Mouse (Mus musculus) midbrain, embryonic 12.5 days (tissue): ENCODE measurements around the gene Coro1c. TPM values are rescaled to one million over a fixed set of nuclear protein-coding genes. Genes with fewer than 3 reads are reported as not detected.

ENCODE experiments used
- ATAC-seq: fragments of 200-750 bp; cut with Nextera tagmentation; 2 replicates; pipeline ENCODE4 v1.8.0; 2017; ENCODE audit warnings: low read depth, moderate TSS enrichment, moderate library complexity; ENCODE audit not compliant: low FRiP score
- H3K27ac ChIP-seq: fragments of 300-500 bp; sonication (generic); replicated peaks from 2 replicates; pipeline ENCODE4 v1.5.1; 2016; ENCODE audit warnings: mild to moderate bottlenecking
- H3K27me3 ChIP-seq: fragments of 300-500 bp; sonication (generic); 2 replicates; pipeline ENCODE4 v1.6.1; 2016; ENCODE audit warnings: mild to moderate bottlenecking
- H3K36me3 ChIP-seq: fragments of 300-500 bp; sonication (generic); 2 replicates; pipeline ENCODE4 v1.6.1; 2016
- H3K4me1 ChIP-seq: fragments of 300-500 bp; sonication (generic); 2 replicates; pipeline ENCODE4 v1.6.1; 2016
- H3K4me2 ChIP-seq: fragments of 300-500 bp; sonication (generic); replicated peaks from 2 replicates; pipeline ENCODE4 v1.6.1; 2016; ENCODE audit warnings: mild to moderate bottlenecking, moderate library complexity
- H3K4me3 ChIP-seq: fragments of 300-500 bp; sonication (generic); 2 replicates; pipeline ENCODE4 v1.5.1; 2016; ENCODE audit warnings: mild to moderate bottlenecking
- H3K9ac ChIP-seq: fragments of 300-500 bp; sonication (generic); replicated peaks from 2 replicates; pipeline ENCODE4 v1.6.1; 2016; ENCODE audit warnings: mild to moderate bottlenecking, moderate library complexity
- H3K9me3 ChIP-seq: fragments of 300-500 bp; sonication (generic); 2 replicates; pipeline ENCODE4 v1.6.1; 2016; ENCODE audit warnings: mild to moderate bottlenecking
- WGBS: fragments of 180-500 bp; shearing (Covaris S2); methylation state at CpG from one replicate; pipeline ENCODE4 v1.1.7; 2016; 5-methylcytosine and 5-hydroxymethylcytosine counted together
- polyA plus RNA-seq: library from polyadenylated mRNA; unstranded; fragments of >200 nt; fragmentation: Nextera tagmentation; extraction: Ambion mirVana; gene quantifications from 2 replicates; pipeline ENCODE4 v1.2.1, GENCODE M21; 2016

The Coro1c gene
- polyA plus RNA-seq, 1 experiment from 2014 or later = 227 TPM

- Histone ChIP-seq H3K27ac (no peak overlapping the region), H3K4me1 (peaks cover 44% of the 10 kb centered on the region), H3K27me3 (no peaks in the 10 kb centered on the region), H3K9ac (no peak overlapping the region), H3K4me3 (no peak overlapping the region), H3K36me3 (peaks cover 4% of the 10 kb centered on the region; the same call in 1 of the 2 replicates), H3K4me2 (no peak overlapping the region), H3K9me3 (no peaks in the 10 kb centered on the region)
- no peak for ATAC-seq
- WGBS = 87% methylated on average over 7 of the region's 7 CpGs
Measured at GRCm38 (mm10) chr5:113892005-113892404, 16.6 kb downstream of the Coro1c start.

GRCm38 (mm10) chr5:113890874-113891273 lies 17.7 kb downstream of the Coro1c start:
- Histone ChIP-seq H3K36me3 (peaks cover 4% of the 10 kb centered on the region; the same call in 1 of the 2 replicates), H3K9me3 (no peaks in the 10 kb centered on the region), H3K27me3 (no peaks in the 10 kb centered on the region), H3K4me3 (no peak overlapping the region), H3K27ac (0 out of 2 replicates have a peak overlapping the region, but pooled peaks have one; percentile 25), H3K4me2 (no peak overlapping the region), H3K4me1 (peaks cover 43% of the 10 kb centered on the region), H3K9ac (no peak overlapping the region)
- 85% methylated on average over 18 of the region's 18 CpGs for WGBS
- no peak for ATAC-seq

DNA sequence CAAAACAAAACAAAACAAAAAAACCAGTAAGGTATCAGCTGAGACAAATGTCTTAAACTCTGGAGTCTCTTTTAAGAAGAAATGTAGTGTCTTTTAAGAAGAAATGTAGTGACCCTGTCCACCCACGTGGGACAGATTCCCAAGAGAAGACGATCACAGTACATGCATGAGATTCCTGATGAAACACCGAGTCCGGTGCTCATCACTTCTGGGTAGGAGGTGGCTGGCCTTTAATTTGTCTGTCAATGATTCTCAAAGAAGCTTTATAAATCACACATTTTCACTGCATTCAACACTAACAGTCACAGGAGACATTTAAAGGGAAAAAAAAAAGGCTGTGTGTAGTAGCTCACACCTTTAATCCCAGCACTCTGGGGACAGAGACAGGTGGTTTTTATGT lies 18.6 kb downstream of the Coro1c start:
- ATAC-seq = no peak
- H3K36me3 ChIP-seq = peaks cover 4% of the 10 kb centered on the region; the same call in 1 of the 2 replicates
- H3K27ac ChIP-seq = 0 out of 2 replicates have a peak overlapping the region, but pooled peaks have one; percentile 70
- WGBS = 65% methylated on average over 4 of the region's 4 CpGs
- no peak overlapping the region for H3K9ac ChIP-seq
- H3K4me2 ChIP-seq = no peak overlapping the region
- H3K4me3 ChIP-seq = no peak overlapping the region
- no peaks in the 10 kb centered on the region for H3K27me3 ChIP-seq
- H3K4me1 ChIP-seq = peaks cover 52% of the 10 kb centered on the region
- H3K9me3 ChIP-seq = no peaks in the 10 kb centered on the region

- H3K36me3 ChIP-seq = peaks cover 4% of the 10 kb centered on the region; the same call in 1 of the 2 replicates
- H3K27me3 ChIP-seq = no peaks in the 10 kb centered on the region
- H3K9ac ChIP-seq = 0 out of 2 replicates have a peak overlapping the region, but pooled peaks have one; percentile 28
- 38% methylated on average over 19 of the region's 19 CpGs for WGBS
- H3K4me3 ChIP-seq = no peak overlapping the region
- H3K27ac ChIP-seq = peak overlapping the region; percentile 70
- ATAC-seq = no peak
- H3K9me3 ChIP-seq = no peaks in the 10 kb centered on the region
- H3K4me2 ChIP-seq = 0 out of 2 replicates have a peak overlapping the region, but pooled peaks have one; percentile 3
- peaks cover 52% of the 10 kb centered on the region for H3K4me1 ChIP-seq
Measured at GRCm38 (mm10) chr5:113889181-113889906, 19.2 kb downstream of the Coro1c start.

- whole genome bisulfite sequencing = 92% methylated on average over 5 of the region's 5 CpGs
- H3K4me2 ChIP-seq = no peak overlapping the region
- peaks cover 4% of the 10 kb centered on the region; the same call in 1 of the 2 replicates for H3K36me3 ChIP-seq
- H3K9ac ChIP-seq = no peak overlapping the region
- no peaks in the 10 kb centered on the region for H3K9me3 ChIP-seq
- peaks cover 61% of the 10 kb centered on the region for H3K4me1 ChIP-seq
- H3K4me3 ChIP-seq = no peak overlapping the region
- H3K27me3 ChIP-seq = no peaks in the 10 kb centered on the region
- peak overlapping the region; percentile 70; the same call in 1 of the 2 replicates for H3K27ac ChIP-seq
- no peak for ATAC-seq
Measured at GRCm38 (mm10) chr5:113888186-113888795, 20.3 kb downstream of the Coro1c start.

GRCm38 (mm10) chr5:113887132-113887531 lies 21.4 kb downstream of the Coro1c start:
- no peak overlapping the region for H3K4me3 ChIP-seq
- H3K27ac ChIP-seq = no peak overlapping the region
- WGBS = 71% methylated on average over 11 of the region's 11 CpGs
- peaks cover 5% of the 10 kb centered on the region for H3K36me3 ChIP-seq
- H3K27me3 ChIP-seq = no peaks in the 10 kb centered on the region
- H3K9ac ChIP-seq = no peak overlapping the region
- no peak overlapping the region for H3K4me2 ChIP-seq
- no peak for ATAC-seq
- H3K9me3 ChIP-seq = no peaks in the 10 kb centered on the region
- H3K4me1 ChIP-seq = peaks cover 72% of the 10 kb centered on the region

- H3K27me3 ChIP-seq = no peaks in the 10 kb centered on the region
- H3K9me3 ChIP-seq = no peaks in the 10 kb centered on the region
- no peak overlapping the region for H3K4me2 ChIP-seq
- no peak for ATAC-seq
- 56% methylated on average over 8 of the region's 8 CpGs for WGBS
- peaks cover 17% of the 10 kb centered on the region for H3K36me3 ChIP-seq
- H3K4me1 ChIP-seq = peaks cover 67% of the 10 kb centered on the region
- no peak overlapping the region for H3K4me3 ChIP-seq
- H3K9ac ChIP-seq = no peak overlapping the region; the same call in 1 of the 2 replicates
- H3K27ac ChIP-seq = peak overlapping the region; percentile 25
Measured at GRCm38 (mm10) chr5:113885623-113886022, 22.9 kb downstream of the Coro1c start.

DNA sequence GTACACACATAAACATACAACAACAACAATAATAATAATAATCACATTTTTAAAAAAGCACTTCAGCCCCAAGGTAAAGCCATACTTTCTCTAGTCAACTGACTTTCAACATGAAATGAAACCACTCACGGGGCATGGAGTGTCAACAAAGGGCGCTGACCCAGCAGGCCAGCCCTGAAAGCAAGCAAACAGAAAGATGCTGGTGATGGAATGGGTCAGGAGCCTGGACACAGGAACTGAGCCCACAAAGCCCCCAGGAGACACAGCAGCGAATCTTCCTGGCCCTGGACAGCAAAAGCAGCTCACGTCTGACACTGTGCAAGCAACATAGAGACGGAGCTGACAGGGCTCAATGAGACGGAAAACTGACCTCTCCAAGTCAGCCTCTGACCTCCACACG lies 23.8 kb downstream of the Coro1c start:
- WGBS = 66% methylated on average over 7 of the region's 7 CpGs
- H3K4me1 ChIP-seq = peaks cover 63% of the 10 kb centered on the region
- H3K36me3 ChIP-seq = peaks cover 24% of the 10 kb centered on the region
- no peak overlapping the region for H3K4me3 ChIP-seq
- no peak overlapping the region for H3K9ac ChIP-seq
- no peak overlapping the region for H3K4me2 ChIP-seq
- no peaks in the 10 kb centered on the region for H3K27me3 ChIP-seq
- no peaks in the 10 kb centered on the region for H3K9me3 ChIP-seq
- no peak for ATAC-seq
- H3K27ac ChIP-seq = no peak overlapping the region

- ATAC-seq = 0 out of 2 replicates have a peak, but pooled peaks have one; percentile 34
- H3K4me3 ChIP-seq = no peak overlapping the region
- H3K9ac ChIP-seq = peak overlapping the region; percentile 16; the same call in 1 of the 2 replicates
- H3K27me3 ChIP-seq = no peaks in the 10 kb centered on the region
- 58% methylated on average over 3 of the region's 3 CpGs for WGBS
- peak overlapping the region; percentile 73 for H3K27ac ChIP-seq
- peaks cover 50% of the 10 kb centered on the region for H3K4me1 ChIP-seq
- no peak overlapping the region for H3K4me2 ChIP-seq
- peaks cover 37% of the 10 kb centered on the region for H3K36me3 ChIP-seq
- no peaks in the 10 kb centered on the region for H3K9me3 ChIP-seq
Measured at GRCm38 (mm10) chr5:113883384-113883771, 25.2 kb downstream of the Coro1c start.

DNA sequence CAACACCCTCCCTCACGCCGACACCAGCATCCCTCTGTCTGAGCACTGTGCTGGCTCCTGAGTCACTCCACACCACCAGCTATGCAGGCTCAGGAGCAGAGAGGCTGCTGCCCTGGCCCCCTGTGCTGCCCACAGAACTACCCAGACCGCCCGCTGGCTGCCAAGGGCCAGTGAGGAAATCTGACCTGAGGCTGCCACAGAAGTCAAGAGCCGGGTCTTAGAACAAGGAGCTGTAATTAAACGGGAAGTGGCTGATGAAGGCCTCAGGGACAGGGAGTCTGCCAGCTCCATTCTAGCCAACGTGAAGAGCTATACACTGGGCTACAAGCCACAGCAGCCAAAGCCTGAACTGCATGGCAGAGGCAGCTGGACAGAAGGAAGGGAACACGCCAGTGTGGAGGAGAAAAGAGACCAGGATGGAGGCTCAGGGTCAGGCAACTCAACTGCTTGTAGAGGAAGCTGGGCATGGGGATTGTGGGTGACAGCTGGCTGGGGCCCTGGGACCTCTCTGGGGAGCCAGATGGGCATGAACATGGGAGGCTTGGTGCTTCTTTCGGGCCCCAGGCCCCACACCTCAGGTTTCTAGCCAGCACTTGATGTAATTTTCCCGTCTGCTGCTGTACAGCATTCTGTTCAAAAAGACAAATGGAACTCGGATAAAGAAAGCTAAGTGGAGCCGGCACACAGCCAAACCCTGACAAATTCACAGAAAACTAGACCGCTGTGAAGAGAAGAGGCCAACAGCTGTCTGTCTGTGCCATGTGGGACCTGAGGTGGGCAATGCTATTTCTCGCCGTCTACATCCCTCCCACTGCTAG lies 25.8 kb downstream of the Coro1c start:
- Histone ChIP-seq H3K27ac (peak overlapping the region; percentile 73), H3K9ac (peak overlapping the region; percentile 44), H3K27me3 (no peaks in the 10 kb centered on the region), H3K36me3 (peaks cover 37% of the 10 kb centered on the region), H3K4me3 (no peak overlapping the region), H3K4me2 (no peak overlapping the region), H3K9me3 (no peaks in the 10 kb centered on the region), H3K4me1 (peaks cover 54% of the 10 kb centered on the region)
- ATAC-seq = no peak
- 71% methylated on average over 15 of the region's 15 CpGs for WGBS

DNA sequence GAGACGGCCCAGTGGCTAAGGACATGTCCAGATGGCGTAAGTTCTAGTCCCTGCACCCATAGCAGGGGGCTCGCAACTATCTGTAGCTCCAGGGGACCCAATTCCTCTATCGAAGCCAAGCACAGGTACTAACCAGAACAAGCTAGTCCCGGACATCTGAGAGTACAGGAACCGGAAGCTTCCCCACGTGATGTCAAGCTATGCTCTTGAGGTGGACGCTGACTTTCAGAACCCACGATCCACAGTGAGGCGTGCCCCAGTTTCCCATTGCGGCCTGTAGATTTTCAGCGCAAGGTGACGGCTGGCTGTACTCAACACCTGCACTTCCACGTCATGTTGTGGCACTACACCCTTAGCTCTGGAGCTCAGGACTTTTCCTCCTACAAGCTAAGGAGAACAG lies 27.4 kb downstream of the Coro1c start:
- H3K4me1 ChIP-seq = peaks cover 62% of the 10 kb centered on the region
- H3K36me3 ChIP-seq = peaks cover 43% of the 10 kb centered on the region
- no peak overlapping the region for H3K4me2 ChIP-seq
- no peak for ATAC-seq
- H3K9me3 ChIP-seq = no peaks in the 10 kb centered on the region
- H3K27ac ChIP-seq = no peak overlapping the region
- WGBS = 95% methylated on average over 14 of the region's 14 CpGs
- H3K27me3 ChIP-seq = no peaks in the 10 kb centered on the region
- no peak overlapping the region for H3K4me3 ChIP-seq
- H3K9ac ChIP-seq = no peak overlapping the region
